Mouse (Mus musculus) lung, postnatal 0 days (tissue): Measurements from ENCODE around the gene Agxt.

Experiments used
- CTCF ChIP-seq: IDR thresholded peaks from 2 replicates; pipeline ENCODE4 v1.5.1; 2016; ENCODE audit warnings: antibody characterized with exemption, mild to moderate bottlenecking
- EP300 ChIP-seq: IDR thresholded peaks from 2 replicates; pipeline ENCODE4 v1.6.1; 2016; ENCODE audit warnings: antibody characterized with exemption, mild to moderate bottlenecking, control low read depth

- TF ChIP-seq CTCF (no peak), EP300 (no peak)
Observed at GRCm38 (mm10) chr1:93190726-93191305, 55.8 kb downstream of the Agxt start.
